Mouse (Mus musculus): Measurements from ENCODE around the gene Gm11011.

The Gm11011 gene

DNA sequence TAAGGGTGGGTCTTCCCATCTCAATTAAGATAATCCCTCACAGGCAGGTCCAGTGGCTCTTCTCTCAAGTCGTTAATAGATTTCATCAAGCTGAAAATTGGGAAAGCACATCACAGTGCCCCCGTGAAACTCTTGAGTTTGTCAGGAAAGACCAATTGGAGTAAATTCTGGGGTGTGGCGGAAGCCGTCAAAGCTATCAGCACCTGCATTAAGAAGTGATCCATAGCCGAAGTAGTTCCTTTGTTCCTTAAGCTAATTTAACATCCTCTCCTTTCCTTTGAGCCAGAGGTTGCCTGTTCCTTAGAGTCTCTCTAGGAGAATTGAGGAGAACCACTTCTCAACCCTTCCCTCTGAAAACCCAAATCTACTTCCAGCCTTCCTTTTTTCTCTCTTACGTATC lies 28.5 kb upstream of the Gm11011 start:
- H3K4me3 ChIP-seq (replicated peaks; ENCODE audit: low read length): no peak overlapping the region
- H3K36me3 ChIP-seq (ENCODE audit: insufficient read depth, low read length): no peaks in the 10 kb centered on the region
- TF ChIP-seq CTCF (conservative IDR thresholded peaks at IDR 0.05; ENCODE audit: low read length): no peak
- peak; percentile 91 for TF ChIP-seq NANOG (IDR thresholded peaks at IDR 0.05; ENCODE audit: borderline replicate concordance, low read length)
- H3K9me3 ChIP-seq (ENCODE audit: low read length): no peaks in the 10 kb centered on the region
- H3K4me1 ChIP-seq (replicated peaks; ENCODE audit: low read depth, low read length): peaks cover 5% of the 10 kb centered on the region; the same call in 1 of the 2 replicates
- H3K27me3 ChIP-seq (ENCODE audit: insufficient read depth, low read length): peaks cover 13% of the 10 kb centered on the region

DNA sequence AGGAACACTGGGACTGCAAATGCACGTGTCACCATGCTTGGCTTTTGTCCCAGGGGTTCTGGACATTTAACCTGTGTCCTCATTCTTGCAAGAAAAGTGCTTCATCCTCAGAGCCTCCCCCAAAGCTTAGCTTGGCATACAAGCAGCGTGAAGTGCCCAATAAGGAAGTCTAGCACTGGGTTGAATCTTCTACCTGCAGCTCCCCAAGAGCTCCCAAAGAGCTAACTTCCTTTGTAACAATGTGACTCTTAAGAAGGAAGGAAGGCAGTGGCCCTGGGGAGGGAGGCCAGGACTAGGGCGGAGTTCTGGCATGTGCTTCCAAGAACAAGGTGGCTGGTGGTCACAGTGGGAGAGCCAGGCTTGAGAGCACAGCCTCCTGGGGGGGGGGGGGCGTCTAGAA lies 27.1 kb upstream of the Gm11011 start:
- Histone ChIP-seq H3K9me3 (ENCODE audit: low read length) (no peaks in the 10 kb centered on the region), H3K4me3 (replicated peaks; ENCODE audit: low read length) (no peak overlapping the region), H3K4me1 (replicated peaks; ENCODE audit: low read depth, low read length) (peaks cover 5% of the 10 kb centered on the region; the same call in 1 of the 2 replicates), H3K27me3 (ENCODE audit: insufficient read depth, low read length) (peaks cover 10% of the 10 kb centered on the region), H3K36me3 (ENCODE audit: insufficient read depth, low read length) (no peaks in the 10 kb centered on the region)
- no peak for TF ChIP-seq CTCF (conservative IDR thresholded peaks at IDR 0.05; ENCODE audit: low read length)

DNA sequence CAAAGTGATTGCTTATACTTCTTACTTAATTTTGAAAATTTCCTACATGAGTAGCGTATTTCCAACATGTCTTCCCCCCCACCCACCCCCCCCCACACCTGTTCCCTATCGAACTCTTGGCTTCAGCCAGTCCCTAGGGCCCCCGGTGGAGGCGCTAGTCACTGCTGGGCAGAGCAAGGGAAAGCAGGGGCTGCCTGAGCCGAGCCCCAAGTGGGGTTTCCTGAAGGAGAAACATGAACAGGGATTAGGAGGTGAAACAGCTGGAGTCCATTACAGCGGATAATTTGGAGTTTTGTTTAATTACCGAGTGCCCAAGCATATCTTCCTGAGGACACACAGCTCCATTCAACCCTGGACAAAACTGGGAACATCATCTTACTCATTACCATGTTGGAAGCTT lies 24.0 kb upstream of the Gm11011 start:
- peaks cover 3% of the 10 kb centered on the region; the same call in 1 of the 2 replicates for H3K4me1 ChIP-seq (replicated peaks; ENCODE audit: low read depth, low read length)
- no peaks in the 10 kb centered on the region for H3K9me3 ChIP-seq (ENCODE audit: low read length)
- no peaks in the 10 kb centered on the region for H3K36me3 ChIP-seq (ENCODE audit: insufficient read depth, low read length)
- H3K27me3 ChIP-seq (ENCODE audit: insufficient read depth, low read length): peaks cover 4% of the 10 kb centered on the region
- H3K4me3 ChIP-seq (replicated peaks; ENCODE audit: low read length): no peak overlapping the region
- no peak for TF ChIP-seq CTCF (conservative IDR thresholded peaks at IDR 0.05; ENCODE audit: low read length)
- TF ChIP-seq POU5F1 (IDR thresholded peaks at IDR 0.05; ENCODE audit: borderline replicate concordance, low read length): no peak
- no peak for TF ChIP-seq NANOG (IDR thresholded peaks at IDR 0.05; ENCODE audit: borderline replicate concordance, low read length)

DNA sequence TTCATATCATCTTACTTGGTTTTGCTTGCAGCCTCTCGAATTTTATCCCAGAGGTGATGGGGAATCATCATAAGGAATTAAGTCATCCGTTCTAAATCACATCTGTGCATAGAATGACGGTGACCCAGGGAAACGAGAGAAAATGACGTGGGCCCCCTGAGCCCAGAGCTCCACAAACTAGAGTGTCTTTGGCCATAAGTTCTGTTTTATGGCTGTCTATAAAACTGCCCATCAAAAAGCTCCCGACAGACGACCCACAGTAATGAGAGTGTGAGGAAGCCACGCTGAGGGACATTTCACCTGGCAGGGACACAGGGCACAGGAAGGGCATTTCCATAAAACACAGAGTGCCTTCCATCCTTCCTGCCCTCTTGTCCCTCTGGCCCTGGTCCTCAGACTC lies 23.3 kb upstream of the Gm11011 start:
- Histone ChIP-seq H3K4me3 (replicated peaks; ENCODE audit: low read length) (no peak overlapping the region), H3K36me3 (ENCODE audit: insufficient read depth, low read length) (no peaks in the 10 kb centered on the region), H3K27me3 (ENCODE audit: insufficient read depth, low read length) (peaks cover 3% of the 10 kb centered on the region; the same call in 1 of the 2 replicates), H3K4me1 (replicated peaks; ENCODE audit: low read depth, low read length) (no peaks in the 10 kb centered on the region; the same call in 1 of the 2 replicates), H3K9me3 (ENCODE audit: low read length) (no peaks in the 10 kb centered on the region)
- no peak for TF ChIP-seq NANOG (IDR thresholded peaks at IDR 0.05; ENCODE audit: borderline replicate concordance, low read length)

DNA sequence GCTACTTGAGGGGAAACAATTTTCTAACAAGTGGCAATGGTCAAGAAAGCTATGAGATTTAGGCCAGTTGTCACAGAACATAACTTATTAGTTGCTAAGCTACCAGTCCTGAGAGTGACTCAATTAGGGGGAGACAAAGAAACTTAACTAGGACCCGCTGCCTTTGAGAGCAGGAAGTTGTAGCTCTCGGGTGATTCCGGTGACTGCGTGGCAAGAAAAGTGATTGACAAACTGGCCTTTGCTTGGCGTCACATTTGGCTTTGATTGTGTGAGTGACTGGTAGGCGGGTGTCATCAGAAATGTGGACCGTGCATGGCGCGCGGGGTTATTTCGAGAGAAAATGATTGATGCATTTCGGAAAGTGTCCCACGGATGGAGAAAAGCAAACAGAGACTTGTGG lies 22.4 kb upstream of the Gm11011 start:
- H3K9me3 ChIP-seq (ENCODE audit: low read length): no peaks in the 10 kb centered on the region
- peaks cover 3% of the 10 kb centered on the region; the same call in 1 of the 2 replicates for H3K27me3 ChIP-seq (ENCODE audit: insufficient read depth, low read length)
- H3K36me3 ChIP-seq (ENCODE audit: insufficient read depth, low read length): no peaks in the 10 kb centered on the region
- TF ChIP-seq CTCF (conservative IDR thresholded peaks at IDR 0.05; ENCODE audit: low read length): no peak
- TF ChIP-seq NANOG (IDR thresholded peaks at IDR 0.05; ENCODE audit: borderline replicate concordance, low read length): no peak
- TF ChIP-seq POU5F1 (IDR thresholded peaks at IDR 0.05; ENCODE audit: borderline replicate concordance, low read length): no peak
- H3K4me1 ChIP-seq (replicated peaks; ENCODE audit: low read depth, low read length): no peaks in the 10 kb centered on the region
- no peak overlapping the region for H3K4me3 ChIP-seq (replicated peaks; ENCODE audit: low read length)

DNA sequence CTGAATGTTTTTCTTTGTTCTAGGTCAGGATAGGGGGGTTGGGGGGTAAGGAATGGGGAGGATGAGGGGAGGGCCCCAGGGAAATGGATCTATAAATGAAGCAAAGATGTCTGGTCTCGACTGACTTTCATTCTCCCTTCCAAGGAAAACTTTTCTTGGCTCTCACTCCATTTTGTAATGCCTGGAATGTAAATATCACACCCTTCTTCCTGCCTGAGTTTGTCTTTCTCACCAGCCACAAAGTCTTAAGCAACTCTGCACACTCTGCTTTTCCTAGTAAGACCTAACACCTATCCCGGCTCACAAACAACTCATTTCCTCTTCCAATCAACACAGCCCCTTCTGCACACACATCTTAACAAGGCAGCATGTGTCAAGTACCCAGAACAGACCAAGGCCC lies 20.2 kb upstream of the Gm11011 start:
- Histone ChIP-seq H3K9me3 (ENCODE audit: low read length) (no peaks in the 10 kb centered on the region), H3K36me3 (ENCODE audit: insufficient read depth, low read length) (no peaks in the 10 kb centered on the region), H3K27me3 (ENCODE audit: insufficient read depth, low read length) (peaks cover under 1% of the 10 kb centered on the region; the same call in 1 of the 2 replicates), H3K4me3 (replicated peaks; ENCODE audit: low read length) (no peak overlapping the region), H3K4me1 (replicated peaks; ENCODE audit: low read depth, low read length) (no peaks in the 10 kb centered on the region)
- no peak for TF ChIP-seq NANOG (IDR thresholded peaks at IDR 0.05; ENCODE audit: borderline replicate concordance, low read length)

DNA sequence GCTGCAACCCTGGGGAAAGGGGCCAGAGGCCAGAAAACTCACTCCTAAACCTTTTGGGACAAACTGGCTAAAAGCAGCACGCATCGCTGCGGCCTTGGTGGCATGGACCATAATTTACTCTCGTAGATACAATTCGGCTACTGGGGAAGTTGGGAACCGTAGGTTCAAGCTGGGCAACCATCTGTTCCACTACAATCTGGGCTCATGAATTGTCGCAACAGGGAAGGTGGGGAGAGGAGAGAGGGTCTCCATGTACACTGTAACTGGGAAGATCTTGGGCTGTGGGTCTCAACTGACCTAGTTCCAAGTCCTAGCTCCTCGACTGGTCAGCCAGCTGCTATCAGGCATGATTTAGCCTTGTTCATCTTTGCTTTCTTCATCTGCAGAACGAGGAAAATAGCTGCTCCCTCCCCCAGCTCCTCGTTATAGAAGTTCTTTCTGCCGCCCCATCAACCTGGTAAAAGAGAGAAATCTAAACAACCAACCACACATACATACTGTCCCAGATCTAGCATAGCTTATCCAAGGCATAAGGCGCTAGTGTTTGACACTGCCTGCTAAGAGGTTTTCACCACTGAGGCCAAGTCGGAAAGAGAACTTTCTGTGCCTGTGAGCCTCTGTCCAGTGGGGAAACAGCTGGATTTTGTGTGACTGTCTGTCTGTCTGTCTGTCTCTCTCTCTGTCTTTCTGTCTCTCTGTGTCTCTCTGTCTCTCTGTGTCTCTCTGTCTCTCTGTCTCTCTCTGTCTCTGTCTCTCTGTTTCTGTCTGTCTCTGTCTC lies 19.5 kb upstream of the Gm11011 start:
- Histone ChIP-seq H3K27me3 (ENCODE audit: insufficient read depth, low read length) (peaks cover 7% of the 10 kb centered on the region), H3K9me3 (ENCODE audit: low read length) (peaks cover 5% of the 10 kb centered on the region), H3K4me1 (replicated peaks; ENCODE audit: low read depth, low read length) (no peaks in the 10 kb centered on the region), H3K36me3 (ENCODE audit: insufficient read depth, low read length) (no peaks in the 10 kb centered on the region), H3K4me3 (replicated peaks; ENCODE audit: low read length) (no peak overlapping the region)
- no peak for TF ChIP-seq CTCF (conservative IDR thresholded peaks at IDR 0.05; ENCODE audit: low read length)
- no peak for TF ChIP-seq NANOG (IDR thresholded peaks at IDR 0.05; ENCODE audit: borderline replicate concordance, low read length)
- TF ChIP-seq POU5F1 (IDR thresholded peaks at IDR 0.05; ENCODE audit: borderline replicate concordance, low read length): no peak

DNA sequence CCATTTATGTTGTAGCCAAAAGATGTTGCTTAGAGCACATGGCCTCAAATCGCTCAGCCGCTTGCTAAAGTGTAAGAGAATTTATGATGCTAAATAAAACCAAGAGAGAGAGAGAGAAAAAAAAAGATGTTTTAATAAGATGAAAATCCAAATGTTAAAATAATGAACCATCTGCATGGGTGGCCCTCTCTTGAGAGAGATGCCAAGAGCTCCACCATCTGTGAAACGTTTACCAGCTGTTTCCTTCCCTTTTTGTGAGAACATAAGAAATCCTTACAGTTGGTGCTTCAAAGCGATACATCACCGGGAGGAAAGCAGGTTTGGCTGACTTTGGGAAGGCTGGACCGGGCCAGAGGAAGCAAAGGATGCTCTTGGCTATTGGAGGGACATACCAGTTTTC lies 12.6 kb upstream of the Gm11011 start:
- no peak overlapping the region for H3K4me3 ChIP-seq (replicated peaks; ENCODE audit: low read length)
- peaks cover 5% of the 10 kb centered on the region for H3K9me3 ChIP-seq (ENCODE audit: low read length)
- H3K27me3 ChIP-seq (ENCODE audit: insufficient read depth, low read length): peaks cover 23% of the 10 kb centered on the region
- TF ChIP-seq POU5F1 (IDR thresholded peaks at IDR 0.05; ENCODE audit: borderline replicate concordance, low read length): no peak
- TF ChIP-seq CTCF (conservative IDR thresholded peaks at IDR 0.05; ENCODE audit: low read length): no peak
- no peak for TF ChIP-seq NANOG (IDR thresholded peaks at IDR 0.05; ENCODE audit: borderline replicate concordance, low read length)
- no peaks in the 10 kb centered on the region; the same call in 1 of the 2 replicates for H3K4me1 ChIP-seq (replicated peaks; ENCODE audit: low read depth, low read length)
- no peaks in the 10 kb centered on the region for H3K36me3 ChIP-seq (ENCODE audit: insufficient read depth, low read length)

DNA sequence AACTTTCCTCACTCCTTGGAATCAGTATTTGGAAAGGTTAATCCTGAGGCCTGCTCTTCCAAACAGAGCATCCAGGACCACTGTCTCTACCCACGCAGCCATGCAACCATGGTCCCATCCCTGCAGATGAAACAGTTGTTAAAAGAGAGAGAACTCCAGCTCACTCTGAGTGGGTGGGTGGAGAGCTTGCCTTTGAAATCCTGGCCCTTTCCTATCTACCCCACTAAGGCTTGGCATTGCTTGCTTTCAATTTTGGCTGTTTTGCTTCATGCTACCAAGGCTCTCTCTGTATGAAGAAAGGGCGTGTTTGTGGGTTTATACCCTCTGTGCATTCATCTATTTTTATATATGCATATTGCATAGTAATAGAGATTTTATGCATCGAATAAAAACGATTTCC lies 12.0 kb upstream of the Gm11011 start:
- Histone ChIP-seq H3K9me3 (ENCODE audit: low read length) (peaks cover 5% of the 10 kb centered on the region), H3K27me3 (ENCODE audit: insufficient read depth, low read length) (peaks cover 23% of the 10 kb centered on the region), H3K4me1 (replicated peaks; ENCODE audit: low read depth, low read length) (no peaks in the 10 kb centered on the region; the same call in 1 of the 2 replicates), H3K4me3 (replicated peaks; ENCODE audit: low read length) (no peak overlapping the region), H3K36me3 (ENCODE audit: insufficient read depth, low read length) (no peaks in the 10 kb centered on the region)
- TF ChIP-seq NANOG (IDR thresholded peaks at IDR 0.05; ENCODE audit: borderline replicate concordance, low read length) (no peak), CTCF (conservative IDR thresholded peaks at IDR 0.05; ENCODE audit: low read length) (no peak), POU5F1 (IDR thresholded peaks at IDR 0.05; ENCODE audit: borderline replicate concordance, low read length) (no peak)

Measured in E14TG2a.4 (cell line).